Mouse (Mus musculus): Measurements from ENCODE around the gene Sh3bp4. TPM values are rescaled to one million over a fixed set of nuclear protein-coding genes. Genes with fewer than 3 reads are reported as not detected.

Gene Sh3bp4
- total and polyA plus RNA-seq, 3 experiments, result not detected

DNA sequence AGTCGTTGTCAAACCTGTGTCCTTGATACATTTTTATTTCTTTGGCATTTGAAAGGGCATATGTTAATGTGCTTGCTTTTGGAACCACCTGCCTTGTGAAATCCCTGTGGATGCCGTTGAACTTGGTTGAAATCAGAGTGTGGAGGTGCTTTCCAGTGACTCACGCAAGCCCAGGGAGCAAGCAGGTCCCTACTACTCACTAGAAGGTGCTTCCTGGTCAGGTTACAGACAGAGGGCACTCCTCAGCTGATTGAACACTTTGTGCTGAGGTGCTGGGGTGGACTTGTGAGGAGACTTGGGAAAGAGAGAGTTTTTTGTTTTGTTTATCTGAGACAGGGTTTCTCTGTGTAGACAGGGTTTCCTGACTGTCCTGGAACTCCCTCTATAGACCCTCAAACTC, 43.5 kb downstream of the Sh3bp4 start:
- TF ChIP-seq KAT2A (IDR thresholded peaks at IDR 0.05; ENCODE audit: insufficient replicate concordance, low read length) (no peak), MXI1 (IDR thresholded peaks at IDR 0.05; ENCODE audit: low read depth, low read length) (no peak), RAD21 (IDR thresholded peaks at IDR 0.05; ENCODE audit: low read depth, low read length) (no peak), POLR2AphosphoS2 (IDR thresholded peaks at IDR 0.05; ENCODE audit: low read depth, low read length) (no peak), CHD1 (IDR thresholded peaks at IDR 0.05; ENCODE audit: low read depth, low read length) (no peak), NELFE (IDR thresholded peaks at IDR 0.05; ENCODE audit: low read depth, low read length) (no peak), RCOR1 (conservative IDR thresholded peaks at IDR 0.05; ENCODE audit: low read depth, low read length) (no peak), ZKSCAN1 (IDR thresholded peaks at IDR 0.05; ENCODE audit: borderline replicate concordance, low read depth, low read length) (no peak), MAFK (IDR thresholded peaks at IDR 0.05; ENCODE audit: insufficient replicate concordance, low read length) (no peak), CTCF (conservative IDR thresholded peaks at IDR 0.05 in 1 of 2, IDR thresholded peaks at IDR 0.05 in 1 of 2; ENCODE audit: low read depth in 2 of 2, low read length in 2 of 2) (no peak), CHD2 (IDR thresholded peaks at IDR 0.05; ENCODE audit: low read length) (no peak), MAZ (IDR thresholded peaks at IDR 0.05; ENCODE audit: low read depth, low read length) (no peak), TBP (conservative IDR thresholded peaks at IDR 0.05; ENCODE audit: low read depth, low read length) (no peak), ZC3H11A (IDR thresholded peaks at IDR 0.05; ENCODE audit: low read depth, low read length) (no peak), POLR2A (IDR thresholded peaks at IDR 0.05; ENCODE audit: low read depth, low read length) (no peak), MYC (IDR thresholded peaks at IDR 0.05; ENCODE audit: low read depth, low read length) (no peak), EP300 (IDR thresholded peaks at IDR 0.05; ENCODE audit: low read length) (no peak), USF2 (conservative IDR thresholded peaks at IDR 0.05; ENCODE audit: low read depth, low read length) (no peak), ZNF384 (IDR thresholded peaks at IDR 0.05; ENCODE audit: low read depth, low read length) (no peak), HCFC1 (IDR thresholded peaks at IDR 0.05; ENCODE audit: low read depth, low read length) (no peak)
- no peak overlapping the region for H3K4me2 ChIP-seq (ENCODE audit: insufficient read depth, low read depth, poor library complexity, severe bottlenecking)
- dilution Hi-C loops (cut with MboI; ENCODE audit: extremely low pct_ligation_motif_present, extremely low pct_unique_long_range_greater_than_20kb, low sequenced_read_pairs), result no loop called here
- no peaks in the 10 kb centered on the region for H3K27me3 ChIP-seq (replicated peaks)
- H3K36me3 ChIP-seq (replicated peaks in 1 of 2; ENCODE audit: control insufficient read depth in 1 of 2, insufficient read depth in 1 of 2, low read length in 1 of 2), result no peaks in the 10 kb centered on the region
- H3K79me2 ChIP-seq (replicated peaks; ENCODE audit: control insufficient read depth, extremely low read depth, insufficient read depth, poor library complexity, severe bottlenecking), result no peaks in the 10 kb centered on the region
- no peak for DNase-seq (ENCODE audit: extremely low read depth)
- H3K4me1 ChIP-seq (ENCODE audit: control insufficient read depth in 1 of 2, insufficient read depth in 2 of 2), result no peaks in the 10 kb centered on the region
- H3K9ac ChIP-seq (ENCODE audit: insufficient read depth, low read depth), result no peak overlapping the region
- H3K4me3 ChIP-seq (replicated peaks in 1 of 3; ENCODE audit: low read depth in 2 of 3, low read length in 2 of 3, poor library complexity in 1 of 3), result no peak overlapping the region
- in situ Hi-C loops (cut with MboI; ENCODE audit: low pct_ligation_motif_present, low pct_unique_long_range_greater_than_20kb, low sequenced_read_pairs), result no loop called here
- H3K27ac ChIP-seq (ENCODE audit: insufficient read depth, low read depth), result no peak overlapping the region
- H3K9me3 ChIP-seq (replicated peaks; ENCODE audit: low read length), result peaks cover 97% of the 10 kb centered on the region

DNA sequence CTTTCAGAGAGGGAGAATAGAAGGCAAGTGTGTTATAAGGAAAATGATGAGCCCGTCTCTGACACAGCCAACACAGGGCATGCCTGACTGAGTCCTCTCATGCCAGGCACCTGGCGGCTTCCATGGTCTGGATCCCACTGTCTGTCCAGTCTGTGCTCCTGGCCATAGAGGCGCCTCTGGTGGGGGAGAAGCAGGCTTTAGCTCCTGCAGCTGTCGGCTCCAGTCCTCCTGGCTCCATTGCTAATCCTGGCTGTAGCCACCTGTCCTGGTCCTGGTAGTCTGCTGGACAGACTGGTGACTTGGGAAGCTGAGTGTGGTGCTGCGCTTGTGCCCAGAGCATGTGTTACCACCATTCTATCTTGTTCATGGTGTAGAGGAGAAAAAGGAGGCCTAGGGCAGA, 46.8 kb downstream of the Sh3bp4 start:
- H3K27ac ChIP-seq (ENCODE audit: insufficient read depth, low read depth), result no peak overlapping the region
- H3K36me3 ChIP-seq (replicated peaks in 1 of 2; ENCODE audit: control insufficient read depth in 1 of 2, insufficient read depth in 1 of 2, low read length in 1 of 2), result no peaks in the 10 kb centered on the region
- H3K9ac ChIP-seq (ENCODE audit: insufficient read depth, low read depth), result no peak overlapping the region
- H3K4me1 ChIP-seq (ENCODE audit: control insufficient read depth in 1 of 2, insufficient read depth in 2 of 2), result no peaks in the 10 kb centered on the region
- H3K9me3 ChIP-seq (replicated peaks; ENCODE audit: low read length), result peaks cover 97% of the 10 kb centered on the region
- dilution Hi-C loops (cut with MboI; ENCODE audit: extremely low pct_ligation_motif_present, extremely low pct_unique_long_range_greater_than_20kb, low sequenced_read_pairs) (no loop called here), in situ Hi-C loops (cut with MboI; ENCODE audit: low pct_ligation_motif_present, low pct_unique_long_range_greater_than_20kb, low sequenced_read_pairs) (no loop called here)
- H3K4me2 ChIP-seq (ENCODE audit: insufficient read depth, low read depth, poor library complexity, severe bottlenecking), result no peak overlapping the region
- DNase-seq (ENCODE audit: extremely low read depth), result no peak
- no peaks in the 10 kb centered on the region for H3K79me2 ChIP-seq (replicated peaks; ENCODE audit: control insufficient read depth, extremely low read depth, insufficient read depth, poor library complexity, severe bottlenecking)
- TF ChIP-seq CHD2 (IDR thresholded peaks at IDR 0.05; ENCODE audit: low read length) (no peak), MYC (IDR thresholded peaks at IDR 0.05; ENCODE audit: low read depth, low read length) (no peak), SIN3A (IDR thresholded peaks at IDR 0.05; ENCODE audit: low read length) (no peak), UBTF (IDR thresholded peaks at IDR 0.05; ENCODE audit: low read depth, low read length) (no peak), ZMIZ1 (IDR thresholded peaks at IDR 0.05; ENCODE audit: low read depth, low read length) (no peak), HCFC1 (IDR thresholded peaks at IDR 0.05; ENCODE audit: low read depth, low read length) (no peak), GABPA (IDR thresholded peaks at IDR 0.05; ENCODE audit: insufficient replicate concordance, low read depth, low read length) (no peak), JUND (conservative IDR thresholded peaks at IDR 0.05; ENCODE audit: low read depth, low read length) (no peak), TBP (conservative IDR thresholded peaks at IDR 0.05; ENCODE audit: low read depth, low read length) (no peak)
- no peaks in the 10 kb centered on the region for H3K27me3 ChIP-seq (replicated peaks)
- no peak overlapping the region for H3K4me3 ChIP-seq (replicated peaks in 1 of 3; ENCODE audit: low read depth in 2 of 3, low read length in 2 of 3, poor library complexity in 1 of 3)
